Mouse (Mus musculus): ENCODE results near the gene Clec2i.

DNA sequence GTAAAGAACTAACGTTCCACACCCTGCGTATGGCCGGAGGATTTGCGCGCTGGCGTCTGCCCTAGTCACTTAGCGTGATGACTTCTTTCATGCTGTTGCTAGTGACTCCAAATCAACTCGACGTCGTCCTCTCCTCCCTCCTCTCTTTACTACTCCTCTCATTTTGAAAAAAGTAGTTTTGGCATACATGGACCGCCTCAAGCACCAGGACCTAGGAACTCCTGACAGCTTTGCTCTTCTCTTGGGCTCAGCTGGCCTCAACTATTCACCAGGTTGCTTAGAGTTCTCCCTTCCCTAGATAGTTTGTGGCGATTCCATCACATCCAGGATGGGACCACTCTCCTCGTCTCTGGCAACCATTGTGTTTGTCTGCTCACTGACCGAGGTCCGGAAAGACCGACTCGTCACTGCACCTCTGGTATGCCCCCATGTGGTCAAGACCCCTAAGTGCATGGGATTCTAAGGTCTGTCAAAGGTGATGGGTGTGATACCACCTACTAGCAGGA lies 48.1 kb upstream of the Clec2i start:
- TF ChIP-seq CTCF (IDR thresholded peaks at IDR 0.05; ENCODE audit: extremely low read depth, insufficient read depth, insufficient read length, insufficient replicate concordance) (peak; percentile 74; the same call in 1 of the 2 replicates), POLR2A (IDR thresholded peaks at IDR 0.05; ENCODE audit: low read depth, low read length) (no peak; the same call in 1 of the 2 replicates)

Measured in spleen, adult 2 months (tissue).